Mouse (Mus musculus): Measurements from ENCODE around the gene Prickle3. TPM values are rescaled to one million over a fixed set of nuclear protein-coding genes. Genes with fewer than 3 reads are reported as not detected.

The Prickle3 gene
- total RNA-seq (2021), result 1 to 10 TPM; 1.4 to 3.0 TPM

- intact Hi-C loops (cut with DNase I), result no loop called here
- no peak for DNase-seq (ENCODE audit: low spot score in 2 of 2)
These were observed at the start of gene Prickle3 for GRCm38 (mm10) chrX:7657221-7657639. Gene Prickle3 (plus strand): TSS chrX:7657260.

GRCm38 (mm10) chrX:7610035-7610434 is 47.0 kb upstream of the Prickle3 start:
- intact Hi-C loops (cut with DNase I), result loop anchor here (2.0 kb wide), 1 partner anchor 29 kb away; the partner anchor contains the start of gene Syp
- peak in 1 of 2 experiments; percentile 9 for DNase-seq (ENCODE audit: low spot score in 2 of 2)

GRCm38 (mm10) chrX:7610536-7611258 is 46.4 kb upstream of the Prickle3 start:
- peak; percentile 17 to 36 for DNase-seq (ENCODE audit: low spot score in 2 of 2)
- intact Hi-C loops (cut with DNase I), result loop anchor here (2.0 kb wide), 1 partner anchor 28 kb away; the partner anchor contains the start of gene Syp

- no peak for DNase-seq (ENCODE audit: low spot score in 2 of 2)
These were observed 39.0 kb upstream of the Prickle3 start for GRCm38 (mm10) chrX:7617889-7618551.

GRCm38 (mm10) chrX:7632560-7632959 is 24.5 kb upstream of the Prickle3 start:
- intact Hi-C loops (cut with DNase I), result no loop called here
- no peak for DNase-seq (ENCODE audit: low spot score in 2 of 2)

More at GRCm38 (mm10) chrX:7617889-7618551, 39.0 kb upstream of the Prickle3 start:
- intact Hi-C loops (cut with DNase I), result no loop called here

DNA sequence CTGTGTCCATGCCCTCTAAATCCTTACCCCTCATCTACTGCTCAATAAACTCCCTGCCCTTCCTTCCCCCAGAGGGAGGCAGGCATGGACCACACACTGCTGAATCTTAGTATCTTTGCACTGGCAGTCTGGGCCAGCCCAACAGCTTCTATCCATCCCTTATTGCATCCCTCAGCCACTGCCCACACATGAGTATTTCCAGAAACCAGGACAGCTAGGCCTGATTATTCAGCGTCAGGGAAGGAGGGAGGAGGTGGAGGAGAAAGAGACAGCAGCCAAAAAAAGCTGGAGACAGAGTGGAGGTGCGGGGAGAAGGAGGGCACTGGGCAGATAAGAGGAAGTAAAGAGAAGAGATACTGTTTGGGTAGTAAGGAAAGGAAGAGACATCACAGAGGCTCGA is 22.0 kb upstream of the Prickle3 start:
- DNase-seq (ENCODE audit: low spot score in 2 of 2), result peak in 1 of 2 experiments; percentile 35
- intact Hi-C loops (cut with DNase I), result loop anchor here (5.0 kb wide), 1 partner anchor 213 kb away; no protein-coding TSS in a partner anchor

DNA sequence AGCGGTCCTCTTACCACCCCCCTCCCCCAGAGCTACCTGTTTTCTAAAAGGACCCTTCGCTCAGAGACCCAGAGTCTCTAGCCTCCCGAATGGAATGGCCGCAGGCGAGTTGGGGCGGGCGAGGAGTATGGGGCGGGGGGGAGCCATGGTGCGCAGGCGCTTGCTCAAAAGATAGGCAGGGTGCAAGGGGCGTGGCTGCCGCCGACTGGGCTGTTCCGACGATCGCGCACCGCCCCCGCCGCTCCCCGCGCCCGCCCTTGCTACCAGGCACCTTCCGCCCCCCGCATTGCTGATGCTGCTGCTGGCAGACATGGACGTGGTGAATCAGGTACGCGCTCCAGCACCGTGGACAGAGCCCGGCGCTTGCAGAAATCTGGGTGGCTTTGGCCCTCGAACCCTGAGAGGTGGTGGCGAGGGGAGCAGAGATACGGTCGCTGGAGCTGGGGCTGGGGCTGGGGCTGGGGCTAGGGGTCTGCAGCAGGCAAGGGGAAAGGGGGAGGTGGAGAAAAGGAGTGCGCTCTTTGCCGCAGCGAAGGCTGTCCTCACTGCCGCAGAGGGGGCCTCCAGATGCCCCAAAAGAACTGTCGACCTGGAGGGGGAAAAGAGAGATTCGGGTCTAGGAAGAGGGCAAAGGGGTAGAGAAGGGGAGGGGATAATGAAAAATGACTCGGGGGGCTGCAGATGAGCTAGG is 18.5 kb upstream of the Prickle3 start, which contains the start of gene Syp:
Syp (plus strand) TSS at position 71 of the 691 bp plus-strand sequence.
- DNase-seq (ENCODE audit: low spot score in 2 of 2), result peak; percentile 84 to 85
- intact Hi-C loops (cut with DNase I), result loop anchor here (2.0 to 5.0 kb wide), 2 partner anchors 28 to 216 kb away; no protein-coding TSS in a partner anchor

- intact Hi-C loops (cut with DNase I), result loop anchor here (2.0 to 5.0 kb wide), 3 partner anchors 29 to 217 kb away; partner anchors contain the start of genes Foxp3 and Ppp1r3f
- no peak for DNase-seq (ENCODE audit: low spot score in 2 of 2)
These were observed 17.3 kb upstream of the Prickle3 start for GRCm38 (mm10) chrX:7639536-7640325.

DNA sequence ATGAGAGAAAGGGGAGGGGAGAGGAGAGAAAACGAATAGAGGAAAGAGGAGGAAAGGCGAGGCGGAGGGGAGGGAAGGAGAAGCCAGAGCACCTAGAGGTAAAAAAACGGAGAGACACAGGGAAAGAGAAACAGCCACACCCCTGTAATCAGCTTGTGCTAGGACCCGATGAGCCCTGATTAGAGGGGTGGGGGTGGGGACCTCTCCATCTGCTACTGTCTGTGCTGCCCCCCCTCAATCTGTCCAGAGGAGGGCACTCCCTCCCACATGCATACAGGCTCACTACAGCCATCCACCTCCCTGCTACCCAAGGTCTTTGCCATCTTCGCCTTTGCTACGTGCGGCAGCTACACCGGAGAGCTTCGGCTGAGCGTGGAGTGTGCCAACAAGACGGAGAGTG is 16.3 kb upstream of the Prickle3 start:
- intact Hi-C loops (cut with DNase I), result loop anchor here (5.0 kb wide), 1 partner anchor 68 kb away; the partner anchor contains the start of genes Foxp3 and Ppp1r3f
- DNase-seq (ENCODE audit: low spot score in 2 of 2), result no peak

GRCm38 (mm10) chrX:7645349-7645748 is 11.7 kb upstream of the Prickle3 start:
- peak; percentile 67 to 78 for DNase-seq (ENCODE audit: low spot score in 2 of 2)
- intact Hi-C loops (cut with DNase I), result loop anchor here (5.0 kb wide), 1 partner anchor 173 kb away; no protein-coding TSS in a partner anchor

DNA sequence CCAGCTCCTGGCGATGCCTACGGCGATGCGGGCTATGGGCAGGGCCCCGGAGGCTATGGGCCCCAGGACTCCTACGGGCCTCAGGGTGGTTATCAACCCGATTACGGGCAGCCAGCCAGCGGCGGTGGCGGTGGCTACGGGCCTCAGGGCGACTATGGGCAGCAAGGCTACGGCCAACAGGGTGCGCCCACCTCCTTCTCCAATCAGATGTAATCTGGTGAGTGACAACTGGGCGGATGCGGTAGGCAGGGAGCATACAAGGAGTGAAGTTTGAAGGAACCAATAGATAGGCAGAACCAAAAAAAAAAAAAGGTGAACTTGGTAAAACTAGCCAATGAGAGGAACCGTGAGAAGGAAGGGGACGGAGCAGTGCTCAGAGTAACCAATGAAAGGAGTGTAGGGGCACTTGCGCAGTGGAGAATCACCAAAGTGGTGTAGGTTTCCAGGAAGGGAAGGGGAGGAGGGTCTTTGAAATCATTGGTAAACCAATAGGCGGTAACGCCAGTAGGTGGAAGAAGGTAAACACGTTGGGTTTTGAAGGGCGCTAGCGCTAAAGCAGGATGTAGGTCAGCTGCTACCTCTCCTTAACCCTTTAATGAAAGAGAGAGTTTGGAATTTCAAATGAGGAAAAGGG is 8.3 kb upstream of the Prickle3 start:
- intact Hi-C loops (cut with DNase I), result loop anchor here (5.0 kb wide), 1 partner anchor 176 kb away; no protein-coding TSS in a partner anchor
- DNase-seq (ENCODE audit: low spot score in 2 of 2), result no peak

GRCm38 (mm10) chrX:7658031-7658784 is 1.1 kb downstream of the Prickle3 start:
- intact Hi-C loops (cut with DNase I), result no loop called here
- no peak for DNase-seq (ENCODE audit: low spot score in 2 of 2)

DNA sequence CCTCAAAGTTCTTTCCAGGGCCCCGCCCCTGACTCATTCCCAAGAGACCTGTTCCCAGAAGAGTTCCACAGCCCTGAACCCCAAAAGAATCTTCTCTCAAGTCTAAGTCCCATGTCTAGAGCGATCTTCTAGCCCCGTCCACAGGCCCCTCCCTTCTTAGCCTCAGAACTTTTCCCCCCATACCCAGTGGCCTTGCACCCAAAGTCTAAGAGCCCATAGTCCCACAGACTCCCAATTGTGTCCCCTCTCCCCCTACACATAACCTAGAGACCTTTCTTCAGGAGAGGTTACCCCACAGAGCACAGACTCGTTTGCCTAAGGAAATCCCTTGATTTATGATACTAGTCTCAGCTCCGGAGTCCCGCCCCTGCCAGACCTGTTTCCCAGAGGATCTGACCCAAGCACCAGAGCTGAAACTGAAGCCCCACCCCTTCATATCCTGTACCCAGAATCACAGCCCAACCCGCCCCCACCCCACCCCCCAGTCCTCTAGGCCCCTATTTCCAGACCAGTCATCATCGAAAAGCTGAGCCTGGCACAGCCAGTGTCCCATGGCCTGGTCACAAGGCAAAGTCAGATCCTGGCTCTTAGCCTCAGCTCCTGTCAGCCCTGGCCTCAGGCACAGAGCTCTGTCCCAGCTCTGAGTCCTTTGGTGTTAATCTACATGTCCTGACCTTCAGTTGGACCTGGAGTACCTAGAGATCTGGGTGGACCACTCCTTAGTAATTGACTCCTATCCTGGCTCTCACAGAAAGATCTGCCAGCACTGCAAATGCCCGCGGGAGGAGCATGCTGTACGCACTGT is 1.9 kb downstream of the Prickle3 start:
- intact Hi-C loops (cut with DNase I), result no loop called here
- no peak for DNase-seq (ENCODE audit: low spot score in 2 of 2)

DNA sequence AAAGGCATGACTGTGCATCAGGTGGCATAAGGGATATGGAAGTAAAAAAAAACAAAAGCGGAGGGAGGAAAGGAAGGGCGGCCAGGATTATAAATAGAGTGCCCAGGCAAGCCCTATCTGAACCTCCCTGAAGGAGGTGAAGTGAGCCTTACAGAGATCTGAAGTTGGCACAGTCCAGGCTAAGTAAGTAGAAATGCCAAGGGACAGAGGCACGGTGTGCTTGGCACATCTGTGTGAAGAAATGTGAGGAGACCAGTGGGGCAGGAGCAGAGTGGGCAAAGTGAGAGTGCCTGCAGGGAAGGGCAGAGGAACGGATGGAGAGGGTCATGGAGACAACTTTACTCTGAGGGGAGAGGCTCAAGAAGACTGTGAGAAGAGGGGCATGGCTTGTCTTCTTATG is 4.0 kb downstream of the Prickle3 start:
- intact Hi-C loops (cut with DNase I), result no loop called here
- DNase-seq (ENCODE audit: low spot score in 2 of 2), result no peak

DNA sequence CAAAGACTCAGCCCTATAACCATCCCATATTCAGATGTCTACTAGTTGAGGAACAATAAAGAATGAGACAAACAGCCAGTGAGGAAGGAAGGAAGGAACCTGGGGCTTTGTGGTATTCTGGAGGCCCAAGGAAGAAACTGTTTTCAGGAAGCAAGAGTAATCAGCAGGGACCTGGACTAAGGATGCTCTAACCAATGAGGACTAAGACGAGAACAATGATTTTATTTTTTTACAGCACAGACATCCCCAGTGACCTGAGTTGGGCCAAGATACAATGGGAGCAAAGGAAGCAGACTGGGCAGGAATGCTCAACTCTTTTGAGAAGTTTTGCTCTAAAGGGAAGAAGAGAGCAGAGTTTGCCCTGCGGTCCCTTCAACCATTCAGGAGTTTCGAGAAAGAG is 5.9 kb downstream of the Prickle3 start:
- intact Hi-C loops (cut with DNase I), result no loop called here
- no peak for DNase-seq (ENCODE audit: low spot score in 2 of 2)

- intact Hi-C loops (cut with DNase I), result no loop called here
- DNase-seq (ENCODE audit: low spot score in 2 of 2), result no peak
These were observed 7.7 kb downstream of the Prickle3 start for GRCm38 (mm10) chrX:7664791-7665190.

All from left cerebral cortex, postnatal 36 days (tissue).